Mouse (Mus musculus): ENCODE data around the gene Trmt10a. TPM values are rescaled to one million over a fixed set of nuclear protein-coding genes. Genes with fewer than 3 reads are reported as not detected.
A peak's percentile ranks its signal among the peaks of the same experiment; 100 is the strongest.

Gene Trmt10a
- polyA plus RNA-seq, 1 experiment from 2014 or later, result 5.2 TPM

DNA sequence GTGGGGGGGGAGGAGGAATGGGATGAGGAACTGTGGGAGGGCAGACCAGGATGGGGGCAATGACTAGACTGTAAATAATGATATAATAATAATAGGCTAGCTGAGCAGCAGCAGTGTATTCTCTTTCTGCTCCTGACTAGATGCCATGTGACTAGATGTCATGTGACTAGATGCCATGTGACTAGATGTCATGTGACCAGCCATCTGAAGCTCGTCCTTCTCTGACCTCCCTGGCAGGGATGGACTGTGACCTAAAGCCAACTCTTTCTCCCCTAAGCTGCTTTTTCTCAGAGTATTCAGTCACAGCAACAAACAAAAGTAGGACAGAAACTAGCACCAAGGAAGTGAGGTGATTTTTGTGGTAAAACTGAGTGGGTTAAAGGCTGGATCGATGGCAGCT, 38.8 kb downstream of the Trmt10a start:
- Histone ChIP-seq H3K36me3 (ENCODE audit: control insufficient read depth, insufficient read depth) (no peaks in the 10 kb centered on the region), H3K27me3 (ENCODE audit: control insufficient read depth, insufficient read depth, low read length) (no peaks in the 10 kb centered on the region), H3K4me2 (ENCODE audit: low read depth, low read length) (no peak overlapping the region), H3K4me3 (ENCODE audit: low read length) (no peak overlapping the region), H3K4me1 (ENCODE audit: control insufficient read depth, insufficient read depth, low read length) (no peaks in the 10 kb centered on the region), H3K9ac (ENCODE audit: low read length) (no peak overlapping the region), H3K27ac (ENCODE audit: low read length) (no peak overlapping the region), H3K9me3 (replicated peaks; ENCODE audit: control insufficient read depth, low read length) (no peaks in the 10 kb centered on the region)
- ATAC-seq (replicated peaks; ENCODE audit: extremely low read depth, insufficient read depth, low FRiP score), result no peak
- 72% methylated on average over 2 of the region's 2 CpGs for WGBS

DNA sequence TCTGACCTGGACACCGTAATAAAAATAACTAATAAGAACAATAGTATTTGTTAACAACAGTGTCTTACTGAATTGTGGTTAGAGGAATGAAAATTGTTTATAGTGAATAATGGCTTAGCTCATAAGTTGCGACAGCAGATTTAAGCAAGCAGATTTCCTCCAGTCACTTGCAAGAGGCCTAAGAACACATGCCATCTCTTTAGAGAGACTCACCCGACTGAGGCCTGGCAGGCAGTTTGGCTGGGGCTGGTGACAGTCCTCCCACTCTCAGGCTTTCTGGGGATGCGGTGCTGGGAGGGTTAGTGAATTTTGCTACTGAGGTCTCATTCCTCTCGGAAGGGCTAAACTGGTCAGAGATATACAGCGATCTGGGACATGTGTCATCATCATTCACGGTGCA, 40.1 kb downstream of the Trmt10a start:
- no peaks in the 10 kb centered on the region for H3K9me3 ChIP-seq (replicated peaks; ENCODE audit: control insufficient read depth, low read length)
- no peak overlapping the region for H3K4me2 ChIP-seq (ENCODE audit: low read depth, low read length)
- H3K9ac ChIP-seq (ENCODE audit: low read length), result no peak overlapping the region
- ATAC-seq (replicated peaks; ENCODE audit: extremely low read depth, insufficient read depth, low FRiP score), result no peak
- H3K4me1 ChIP-seq (ENCODE audit: control insufficient read depth, insufficient read depth, low read length), result no peaks in the 10 kb centered on the region
- WGBS, result 84% methylated on average over 7 of the region's 7 CpGs
- no peak overlapping the region for H3K27ac ChIP-seq (ENCODE audit: low read length)
- no peak overlapping the region for H3K4me3 ChIP-seq (ENCODE audit: low read length)
- no peaks in the 10 kb centered on the region for H3K27me3 ChIP-seq (ENCODE audit: control insufficient read depth, insufficient read depth, low read length)
- H3K36me3 ChIP-seq (ENCODE audit: control insufficient read depth, insufficient read depth), result no peaks in the 10 kb centered on the region

GRCm38 (mm10) chr3:138185290-138185689, 42.0 kb downstream of the Trmt10a start:
- Histone ChIP-seq H3K9ac (ENCODE audit: low read length) (no peak overlapping the region), H3K4me2 (ENCODE audit: low read depth, low read length) (no peak overlapping the region), H3K27me3 (ENCODE audit: control insufficient read depth, insufficient read depth, low read length) (no peaks in the 10 kb centered on the region), H3K4me3 (ENCODE audit: low read length) (no peak overlapping the region), H3K27ac (ENCODE audit: low read length) (no peak overlapping the region), H3K9me3 (replicated peaks; ENCODE audit: control insufficient read depth, low read length) (no peaks in the 10 kb centered on the region), H3K4me1 (ENCODE audit: control insufficient read depth, insufficient read depth, low read length) (no peaks in the 10 kb centered on the region), H3K36me3 (ENCODE audit: control insufficient read depth, insufficient read depth) (no peaks in the 10 kb centered on the region)
- 46% methylated on average over 4 of the region's 4 CpGs for WGBS
- ATAC-seq (replicated peaks; ENCODE audit: extremely low read depth, insufficient read depth, low FRiP score), result no peak

DNA sequence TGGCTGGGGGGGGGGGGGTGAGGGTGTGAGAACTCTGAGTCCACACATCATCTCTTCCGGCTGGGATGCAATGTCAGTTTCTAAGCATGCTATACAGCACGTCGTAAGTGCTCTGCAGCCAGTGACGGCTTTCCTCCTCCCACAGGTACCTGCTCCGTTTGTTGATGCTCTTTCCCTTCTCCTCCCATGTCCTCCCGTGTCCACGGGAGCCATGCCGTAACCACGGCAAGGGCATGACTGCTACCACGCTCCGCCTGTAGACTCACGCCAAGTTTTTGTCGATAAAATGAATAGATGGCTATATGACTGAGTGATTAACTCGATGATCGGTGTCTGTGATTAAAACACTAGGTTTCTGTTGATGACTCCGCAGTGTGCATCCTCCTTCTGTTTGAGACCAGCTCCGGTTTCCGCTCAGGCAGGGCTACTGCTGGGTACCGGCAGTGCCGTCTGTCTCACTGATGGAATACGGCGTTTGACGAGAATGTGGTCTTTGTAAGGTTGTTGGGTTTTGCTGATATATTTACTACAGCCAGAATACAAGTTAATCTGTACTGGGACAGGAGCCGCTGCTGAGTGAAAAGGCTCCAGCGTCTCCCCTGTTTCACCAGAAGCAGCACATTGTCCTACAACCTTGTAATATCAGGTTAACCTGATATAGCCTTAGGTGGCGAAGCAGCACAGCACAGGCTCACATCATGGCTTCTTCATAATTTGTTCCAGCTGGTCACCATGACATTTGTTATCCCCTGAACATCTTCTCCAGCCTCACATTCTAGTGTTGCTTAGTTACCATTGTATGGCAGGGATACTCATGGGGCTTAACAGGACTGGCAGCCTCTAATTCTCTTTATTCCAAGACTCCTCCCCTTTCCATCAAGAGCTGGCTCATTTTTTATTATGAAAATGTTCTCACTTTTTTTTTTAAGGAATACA, 43.0 kb downstream of the Trmt10a start:
- Histone ChIP-seq H3K36me3 (ENCODE audit: control insufficient read depth, insufficient read depth) (no peaks in the 10 kb centered on the region), H3K9me3 (replicated peaks; ENCODE audit: control insufficient read depth, low read length) (no peaks in the 10 kb centered on the region), H3K4me1 (ENCODE audit: control insufficient read depth, insufficient read depth, low read length) (no peaks in the 10 kb centered on the region), H3K4me2 (ENCODE audit: low read depth, low read length) (no peak overlapping the region), H3K27me3 (ENCODE audit: control insufficient read depth, insufficient read depth, low read length) (no peaks in the 10 kb centered on the region), H3K9ac (ENCODE audit: low read length) (no peak overlapping the region), H3K4me3 (ENCODE audit: low read length) (no peak overlapping the region), H3K27ac (ENCODE audit: low read length) (no peak overlapping the region)
- WGBS, result 91% methylated on average over 26 of the region's 26 CpGs
- no peak for ATAC-seq (replicated peaks; ENCODE audit: extremely low read depth, insufficient read depth, low FRiP score)

GRCm38 (mm10) chr3:138192260-138192659, 49.0 kb downstream of the Trmt10a start:
- H3K4me3 ChIP-seq (ENCODE audit: low read length), result no peak overlapping the region
- ATAC-seq (replicated peaks; ENCODE audit: extremely low read depth, insufficient read depth, low FRiP score), result no peak
- 65% methylated on average over 7 of the region's 7 CpGs for WGBS

DNA sequence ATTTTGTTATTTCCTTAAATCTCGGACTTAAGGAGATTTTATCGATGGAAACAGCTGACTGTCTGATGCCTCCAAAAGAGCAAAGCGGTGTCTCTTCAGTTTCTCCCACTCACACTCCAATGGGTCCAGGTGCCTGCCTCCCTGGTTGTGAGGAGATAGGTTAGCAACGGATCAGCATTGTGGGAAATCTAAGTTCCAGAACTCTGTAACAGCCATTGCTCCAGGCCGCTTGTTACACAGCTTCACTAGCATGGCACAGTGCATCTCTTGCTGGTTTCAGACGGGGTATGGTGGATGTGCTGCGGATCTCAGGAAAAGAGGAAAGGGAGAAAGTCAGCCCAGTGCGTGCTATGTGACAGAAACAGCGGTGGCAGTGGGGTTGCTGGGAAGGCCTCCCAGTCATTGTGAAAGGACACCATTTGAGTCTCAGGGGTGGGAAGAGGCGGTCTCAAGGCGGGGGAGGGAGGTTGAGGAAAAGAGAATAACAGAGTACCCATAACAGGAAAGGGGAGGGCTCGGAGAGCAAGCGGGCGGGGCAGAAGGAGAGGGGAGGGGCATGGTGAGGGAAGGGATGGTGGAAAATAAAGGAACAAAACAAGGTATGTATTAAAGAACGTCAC, 50.5 kb downstream of the Trmt10a start, which contains the start of gene 4930579F01Rik:
Gene 4930579F01Rik (minus strand): TSS at position 143 of the 620 bp plus-strand sequence.
- WGBS, result 75% methylated on average over 15 of the region's 15 CpGs
- H3K4me2 ChIP-seq (ENCODE audit: low read depth, low read length), result no peak within 1 kb of the TSS
- H3K9ac ChIP-seq (ENCODE audit: low read length), result no peak within 1 kb of the TSS
- no peaks in the 10 kb centered on the region for H3K9me3 ChIP-seq (replicated peaks; ENCODE audit: control insufficient read depth, low read length)
- H3K36me3 ChIP-seq (ENCODE audit: control insufficient read depth, insufficient read depth), result no peaks in the 10 kb centered on the region
- no peak for ATAC-seq (replicated peaks; ENCODE audit: extremely low read depth, insufficient read depth, low FRiP score)
- H3K4me3 ChIP-seq (ENCODE audit: low read length), result no peak within 1 kb of the TSS
- H3K27ac ChIP-seq (ENCODE audit: low read length), result no peak within 1 kb of the TSS
- H3K4me1 ChIP-seq (ENCODE audit: control insufficient read depth, insufficient read depth, low read length), result no peaks in the 10 kb centered on the region
- no peaks in the 10 kb centered on the region for H3K27me3 ChIP-seq (ENCODE audit: control insufficient read depth, insufficient read depth, low read length)

More at GRCm38 (mm10) chr3:138192260-138192659, 49.0 kb downstream of the Trmt10a start:
- Histone ChIP-seq H3K4me2 (ENCODE audit: low read depth, low read length) (no peak overlapping the region), H3K27me3 (ENCODE audit: control insufficient read depth, insufficient read depth, low read length) (no peaks in the 10 kb centered on the region), H3K27ac (ENCODE audit: low read length) (no peak overlapping the region), H3K36me3 (ENCODE audit: control insufficient read depth, insufficient read depth) (no peaks in the 10 kb centered on the region), H3K9me3 (replicated peaks; ENCODE audit: control insufficient read depth, low read length) (no peaks in the 10 kb centered on the region), H3K4me1 (ENCODE audit: control insufficient read depth, insufficient read depth, low read length) (no peaks in the 10 kb centered on the region), H3K9ac (ENCODE audit: low read length) (no peak overlapping the region)

DNA sequence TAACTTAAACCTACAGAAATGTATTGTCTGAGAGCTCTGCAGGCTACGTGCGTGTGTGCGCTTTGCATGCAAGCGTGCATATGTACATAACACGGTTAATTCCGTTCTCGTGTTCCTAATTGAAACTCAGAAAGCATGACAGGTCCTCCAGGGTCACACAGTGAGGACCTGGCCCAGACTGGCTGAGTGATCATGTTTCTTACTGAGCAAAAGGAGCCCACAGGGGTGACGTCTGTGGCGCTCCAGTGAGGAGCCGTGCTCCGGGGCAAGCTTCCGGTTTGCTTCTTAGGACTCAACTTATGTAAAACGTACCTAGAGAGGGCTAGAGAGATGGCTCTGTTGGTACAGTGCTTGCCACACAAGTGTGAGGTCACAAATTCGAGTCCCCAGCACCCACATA, 53.8 kb downstream of the Trmt10a start:
- Histone ChIP-seq H3K4me1 (ENCODE audit: control insufficient read depth, insufficient read depth, low read length) (no peaks in the 10 kb centered on the region), H3K27me3 (ENCODE audit: control insufficient read depth, insufficient read depth, low read length) (no peaks in the 10 kb centered on the region), H3K9me3 (replicated peaks; ENCODE audit: control insufficient read depth, low read length) (no peaks in the 10 kb centered on the region), H3K27ac (ENCODE audit: low read length) (no peak overlapping the region), H3K4me2 (ENCODE audit: low read depth, low read length) (no peak overlapping the region), H3K4me3 (ENCODE audit: low read length) (no peak overlapping the region), H3K36me3 (ENCODE audit: control insufficient read depth, insufficient read depth) (no peaks in the 10 kb centered on the region), H3K9ac (ENCODE audit: low read length) (no peak overlapping the region)
- ATAC-seq (replicated peaks; ENCODE audit: extremely low read depth, insufficient read depth, low FRiP score), result no peak
- WGBS, result 82% methylated on average over 14 of the region's 14 CpGs

GRCm38 (mm10) chr3:138197556-138197955, 54.3 kb downstream of the Trmt10a start:
- H3K4me3 ChIP-seq (ENCODE audit: low read length), result no peak overlapping the region
- no peak overlapping the region for H3K27ac ChIP-seq (ENCODE audit: low read length)
- peak overlapping the region; percentile 70 for H3K4me2 ChIP-seq (ENCODE audit: low read depth, low read length)
- 61% methylated on average over 9 of the region's 9 CpGs for WGBS
- no peak overlapping the region for H3K9ac ChIP-seq (ENCODE audit: low read length)
- H3K9me3 ChIP-seq (replicated peaks; ENCODE audit: control insufficient read depth, low read length), result no peaks in the 10 kb centered on the region
- no peaks in the 10 kb centered on the region for H3K27me3 ChIP-seq (ENCODE audit: control insufficient read depth, insufficient read depth, low read length)
- H3K4me1 ChIP-seq (ENCODE audit: control insufficient read depth, insufficient read depth, low read length), result no peaks in the 10 kb centered on the region
- no peaks in the 10 kb centered on the region for H3K36me3 ChIP-seq (ENCODE audit: control insufficient read depth, insufficient read depth)
- ATAC-seq (replicated peaks; ENCODE audit: extremely low read depth, insufficient read depth, low FRiP score), result no peak
